Mouse (Mus musculus): Measurements from ENCODE around the gene Arrdc3. TPM values are rescaled to one million over a fixed set of nuclear protein-coding genes. Genes with fewer than 3 reads are reported as not detected.
"Not testable (repeated sequence)": the region's sequence is repeated elsewhere in the genome, so short reads cannot be mapped to it uniquely, and the experiment has no call there.

Gene Arrdc3
- polyA plus RNA-seq, 1 experiment from 2014 or later = 61.7 TPM

- Histone ChIP-seq H3K27me3 (ENCODE audit: control insufficient read depth, insufficient read depth, low read length) (no peaks in the 10 kb centered on the region), H3K9ac (ENCODE audit: low read length) (peak overlapping the region; percentile 100), H3K27ac (ENCODE audit: low read depth, low read length) (peak overlapping the region; percentile 100), H3K4me3 (ENCODE audit: low read depth, low read length) (peak overlapping the region; percentile 87), H3K4me2 (ENCODE audit: low read depth) (peak overlapping the region; percentile 62), H3K4me1 (ENCODE audit: control insufficient read depth, insufficient read depth, low read length) (peaks cover 2% of the 10 kb centered on the region; the same call in 1 of the 2 replicates), H3K36me3 (ENCODE audit: control insufficient read depth, insufficient read depth, low read length) (no peaks in the 10 kb centered on the region), H3K9me3 (ENCODE audit: control insufficient read depth, low read length) (no peaks in the 10 kb centered on the region)
- under 1% methylated on average over 15 of the region's 15 CpGs for WGBS
- ATAC-seq (ENCODE audit: insufficient read depth, low FRiP score, low TSS enrichment) = 0 out of 2 replicates have a peak, but pooled peaks have one; percentile 13
- DNase-seq (ENCODE audit: low spot score) = peak; percentile 86
Observed at GRCm38 (mm10) chr13:80884377-80884983, 1.3 kb downstream of the Arrdc3 start.

GRCm38 (mm10) chr13:80885103-80885833 lies 2.1 kb downstream of the Arrdc3 start:
- peaks cover 2% of the 10 kb centered on the region; the same call in 1 of the 2 replicates for H3K4me1 ChIP-seq (ENCODE audit: control insufficient read depth, insufficient read depth, low read length)
- under 1% methylated on average over 47 of the region's 47 CpGs for WGBS
- ATAC-seq (ENCODE audit: insufficient read depth, low FRiP score, low TSS enrichment) = peak; percentile 89

GRCm38 (mm10) chr13:80885834-80886663 lies 2.9 kb downstream of the Arrdc3 start:
- Histone ChIP-seq H3K27me3 (ENCODE audit: control insufficient read depth, insufficient read depth, low read length) (no peaks in the 10 kb centered on the region), H3K4me2 (ENCODE audit: low read depth) (peak overlapping the region; percentile 62), H3K27ac (ENCODE audit: low read depth, low read length) (peak overlapping the region; percentile 100), H3K4me1 (ENCODE audit: control insufficient read depth, insufficient read depth, low read length) (peaks cover 2% of the 10 kb centered on the region; the same call in 1 of the 2 replicates), H3K9ac (ENCODE audit: low read length) (peak overlapping the region; percentile 100), H3K36me3 (ENCODE audit: control insufficient read depth, insufficient read depth, low read length) (peaks cover 10% of the 10 kb centered on the region), H3K4me3 (ENCODE audit: low read depth, low read length) (peak overlapping the region; percentile 87), H3K9me3 (ENCODE audit: control insufficient read depth, low read length) (no peaks in the 10 kb centered on the region)
- ATAC-seq (ENCODE audit: insufficient read depth, low FRiP score, low TSS enrichment) = peak; percentile 92
- peak; percentile 100 for DNase-seq (ENCODE audit: low spot score)
- under 1% methylated on average over 71 of the region's 72 CpGs for WGBS

More at GRCm38 (mm10) chr13:80885103-80885833, 2.1 kb downstream of the Arrdc3 start:
- H3K9ac ChIP-seq (ENCODE audit: low read length) = peak overlapping the region; percentile 100
- H3K9me3 ChIP-seq (ENCODE audit: control insufficient read depth, low read length) = no peaks in the 10 kb centered on the region
- H3K27ac ChIP-seq (ENCODE audit: low read depth, low read length) = peak overlapping the region; percentile 100
- no peaks in the 10 kb centered on the region for H3K27me3 ChIP-seq (ENCODE audit: control insufficient read depth, insufficient read depth, low read length)
- H3K36me3 ChIP-seq (ENCODE audit: control insufficient read depth, insufficient read depth, low read length) = peaks cover 4% of the 10 kb centered on the region; the same call in 1 of the 2 replicates
- H3K4me3 ChIP-seq (ENCODE audit: low read depth, low read length) = peak overlapping the region; percentile 87
- peak; percentile 98 for DNase-seq (ENCODE audit: low spot score)
- H3K4me2 ChIP-seq (ENCODE audit: low read depth) = peak overlapping the region; percentile 62

- Histone ChIP-seq H3K36me3 (ENCODE audit: control insufficient read depth, insufficient read depth, low read length) (peaks cover 12% of the 10 kb centered on the region), H3K27me3 (ENCODE audit: control insufficient read depth, insufficient read depth, low read length) (no peaks in the 10 kb centered on the region), H3K4me2 (ENCODE audit: low read depth) (peak overlapping the region; percentile 62), H3K4me3 (ENCODE audit: low read depth, low read length) (peak overlapping the region; percentile 87), H3K9me3 (ENCODE audit: control insufficient read depth, low read length) (no peaks in the 10 kb centered on the region), H3K9ac (ENCODE audit: low read length) (peak overlapping the region; percentile 100), H3K4me1 (ENCODE audit: control insufficient read depth, insufficient read depth, low read length) (peaks cover 2% of the 10 kb centered on the region; the same call in 1 of the 2 replicates), H3K27ac (ENCODE audit: low read depth, low read length) (peak overlapping the region; percentile 100)
- DNase-seq (ENCODE audit: low spot score) (peak; percentile 39), ATAC-seq (ENCODE audit: insufficient read depth, low FRiP score, low TSS enrichment) (no peak)
- WGBS = 24% methylated on average over 6 of the region's 6 CpGs
Observed at GRCm38 (mm10) chr13:80886664-80887210, 3.6 kb downstream of the Arrdc3 start.

- WGBS = 76% methylated on average over 2 of the region's 2 CpGs
- no peak overlapping the region for H3K27ac ChIP-seq (ENCODE audit: low read depth, low read length)
- DNase-seq (ENCODE audit: low spot score) (no peak), ATAC-seq (ENCODE audit: insufficient read depth, low FRiP score, low TSS enrichment) (no peak)
- no peaks in the 10 kb centered on the region for H3K27me3 ChIP-seq (ENCODE audit: control insufficient read depth, insufficient read depth, low read length)
- H3K9ac ChIP-seq (ENCODE audit: low read length) = no peak overlapping the region
- peaks cover 12% of the 10 kb centered on the region for H3K36me3 ChIP-seq (ENCODE audit: control insufficient read depth, insufficient read depth, low read length)
- H3K4me3 ChIP-seq (ENCODE audit: low read depth, low read length) = no peak overlapping the region
- H3K4me1 ChIP-seq (ENCODE audit: control insufficient read depth, insufficient read depth, low read length) = peaks cover 2% of the 10 kb centered on the region; the same call in 1 of the 2 replicates
- no peaks in the 10 kb centered on the region for H3K9me3 ChIP-seq (ENCODE audit: control insufficient read depth, low read length)
- H3K4me2 ChIP-seq (ENCODE audit: low read depth) = no peak overlapping the region
Observed at GRCm38 (mm10) chr13:80887842-80888241, 4.7 kb downstream of the Arrdc3 start.

- WGBS = 96% methylated on average over 3 of the region's 3 CpGs
- not testable (repeated sequence) for H3K9ac ChIP-seq (ENCODE audit: low read length); H3K9me3 ChIP-seq (ENCODE audit: control insufficient read depth, low read length); H3K4me3 ChIP-seq (ENCODE audit: low read depth, low read length); H3K4me1 ChIP-seq (ENCODE audit: control insufficient read depth, insufficient read depth, low read length); H3K27me3 ChIP-seq (ENCODE audit: control insufficient read depth, insufficient read depth, low read length); H3K4me2 ChIP-seq (ENCODE audit: low read depth); DNase-seq (ENCODE audit: low spot score); H3K27ac ChIP-seq (ENCODE audit: low read depth, low read length); ATAC-seq (ENCODE audit: insufficient read depth, low FRiP score, low TSS enrichment)
- H3K36me3 ChIP-seq (ENCODE audit: control insufficient read depth, insufficient read depth, low read length) = peaks cover 17% of the 10 kb centered on the region
Observed at GRCm38 (mm10) chr13:80894928-80895327, 11.7 kb downstream of the Arrdc3 start.

- no peak for DNase-seq (ENCODE audit: low spot score)
- no peak for ATAC-seq (ENCODE audit: insufficient read depth, low FRiP score, low TSS enrichment)
- whole genome bisulfite sequencing = 61% methylated on average over 1 of the region's 1 CpGs
Observed at GRCm38 (mm10) chr13:80897411-80897810, 14.2 kb downstream of the Arrdc3 start.

GRCm38 (mm10) chr13:80898095-80898494 lies 14.9 kb downstream of the Arrdc3 start:
- 0 out of 2 replicates have a peak, but pooled peaks have one; percentile 17 for ATAC-seq (ENCODE audit: insufficient read depth, low FRiP score, low TSS enrichment)
- 82% methylated on average over 4 of the region's 4 CpGs for WGBS
- peaks cover 5% of the 10 kb centered on the region for H3K36me3 ChIP-seq (ENCODE audit: control insufficient read depth, insufficient read depth, low read length)

More at GRCm38 (mm10) chr13:80897411-80897810, 14.2 kb downstream of the Arrdc3 start:
- Histone ChIP-seq H3K36me3 (ENCODE audit: control insufficient read depth, insufficient read depth, low read length) (peaks cover 5% of the 10 kb centered on the region), H3K4me3 (ENCODE audit: low read depth, low read length) (no peak overlapping the region), H3K4me2 (ENCODE audit: low read depth) (no peak overlapping the region), H3K9ac (ENCODE audit: low read length) (no peak overlapping the region), H3K27ac (ENCODE audit: low read depth, low read length) (no peak overlapping the region), H3K4me1 (ENCODE audit: control insufficient read depth, insufficient read depth, low read length) (no peaks in the 10 kb centered on the region), H3K27me3 (ENCODE audit: control insufficient read depth, insufficient read depth, low read length) (no peaks in the 10 kb centered on the region), H3K9me3 (ENCODE audit: control insufficient read depth, low read length) (no peaks in the 10 kb centered on the region)

More at GRCm38 (mm10) chr13:80898095-80898494, 14.9 kb downstream of the Arrdc3 start:
- DNase-seq (ENCODE audit: low spot score) = no peak
- Histone ChIP-seq H3K4me1 (ENCODE audit: control insufficient read depth, insufficient read depth, low read length) (no peaks in the 10 kb centered on the region), H3K4me3 (ENCODE audit: low read depth, low read length) (no peak overlapping the region), H3K9ac (ENCODE audit: low read length) (no peak overlapping the region), H3K27me3 (ENCODE audit: control insufficient read depth, insufficient read depth, low read length) (no peaks in the 10 kb centered on the region), H3K9me3 (ENCODE audit: control insufficient read depth, low read length) (no peaks in the 10 kb centered on the region), H3K4me2 (ENCODE audit: low read depth) (no peak overlapping the region), H3K27ac (ENCODE audit: low read depth, low read length) (no peak overlapping the region)

Data from neural tube, embryonic 11.5 days (tissue).